Mouse (Mus musculus) Patski (cell line): Measurements from ENCODE around the gene Gpr158. TPM values are rescaled to one million over a fixed set of nuclear protein-coding genes. Genes with fewer than 3 reads are reported as not detected.

Experiments used
- ATAC-seq: fragments of 100-300 bp; one replicate; pipeline ENCODE4 v1.8.0; 2021
- CTCF ChIA-PET: fragments of 350-600 bp; sonication (Branson Sonifier 250); formaldehyde crosslinking; loops from one replicate; lab custom pipeline; 2022; ENCODE audit warnings: inconsistent platforms; lab: Charles Lee
- POLR2A ChIA-PET: fragments of 350-600 bp; sonication (Branson Sonifier 250); formaldehyde crosslinking; loops from one replicate; lab custom pipeline; 2022; ENCODE audit warnings: antibody characterized with exemption, inconsistent platforms; lab: Charles Lee
- DNase-seq: peaks from one replicate; pipeline ENCODE4 v3.0.0-alpha.2; 2011; ENCODE audit warnings: low read depth, low spot score
- H3K27me3 ChIP-seq: fragments of 371-371 bp; one replicate; pipeline ENCODE4 v1.5.1; 2021
- CTCF ChIP-seq: fragments of 100-300 bp; IDR thresholded peaks from one replicate; pipeline ENCODE4 v1.5.1; 2021
- in situ Hi-C: fragments of 300-500 bp; cut with MboI; formaldehyde crosslinking; loops from 3 replicates; pipeline ENCODE4 v1.11.1; 2018; ENCODE audit warnings: low pct_unique_long_range_greater_than_20kb, mixed read lengths
- polyA plus RNA-seq: library from polyadenylated mRNA; unstranded; gene quantifications from one replicate; pipeline ENCODE4 v1.2.3, GENCODE M21; 2021

The Gpr158 gene
- 0.01 TPM for polyA plus RNA-seq

- in situ Hi-C loops = no loop called here
- ChIA-PET CTCF (interaction anchor here (0.9 kb wide), 1 partner anchor 341 kb away, joined by 3 read pairs; no protein-coding TSS in a partner anchor), POLR2A (no interaction called here)
- peaks cover 12% of the 10 kb centered on the region for H3K27me3 ChIP-seq
- no peak for TF ChIP-seq CTCF
- DNase-seq (peak; percentile 51), ATAC-seq (peak; percentile 81)
Measured at GRCm38 (mm10) chr2:21367345-21368111, at the start of gene Gpr158. Gene Gpr158 (plus strand): TSS chr2:21367542.

- no peak for TF ChIP-seq CTCF
- DNase-seq = no peak
- CTCF ChIA-PET = no interaction called here
- peaks cover 10% of the 10 kb centered on the region for H3K27me3 ChIP-seq
- POLR2A ChIA-PET = no interaction called here
- ATAC-seq = no peak
- in situ Hi-C loops = no loop called here
Measured at GRCm38 (mm10) chr2:21343821-21344220, 23.5 kb upstream of the Gpr158 start.

- ChIA-PET CTCF (no interaction called here), POLR2A (no interaction called here)
- H3K27me3 ChIP-seq = peaks cover 18% of the 10 kb centered on the region
- no peak for ATAC-seq
- TF ChIP-seq CTCF = no peak
- in situ Hi-C loops = no loop called here
- no peak for DNase-seq
Measured at GRCm38 (mm10) chr2:21368351-21369170, 1.2 kb downstream of the Gpr158 start.

- ChIA-PET POLR2A (no interaction called here), CTCF (no interaction called here)
- ATAC-seq (no peak), DNase-seq (no peak)
- H3K27me3 ChIP-seq = peaks cover 18% of the 10 kb centered on the region
- TF ChIP-seq CTCF = no peak
- in situ Hi-C loops = no loop called here
Measured at GRCm38 (mm10) chr2:21369171-21369485, 1.8 kb downstream of the Gpr158 start.

GRCm38 (mm10) chr2:21369556-21369955, 2.2 kb downstream of the Gpr158 start:
- no peak for TF ChIP-seq CTCF
- POLR2A ChIA-PET = no interaction called here
- in situ Hi-C loops = no loop called here
- ATAC-seq (peak; percentile 85), DNase-seq (peak; percentile 15)
- H3K27me3 ChIP-seq = peaks cover 21% of the 10 kb centered on the region
- CTCF ChIA-PET = no interaction called here

GRCm38 (mm10) chr2:21379516-21379915, 12.2 kb downstream of the Gpr158 start:
- no peak for ATAC-seq
- H3K27me3 ChIP-seq = peaks cover 17% of the 10 kb centered on the region
- ChIA-PET CTCF (no interaction called here), POLR2A (no interaction called here)
- in situ Hi-C loops = no loop called here
- no peak for TF ChIP-seq CTCF
- DNase-seq = no peak

- no peak for DNase-seq
- in situ Hi-C loops = no loop called here
- no peak for TF ChIP-seq CTCF
- ChIA-PET CTCF (no interaction called here), POLR2A (no interaction called here)
- no peak for ATAC-seq
- no peaks in the 10 kb centered on the region for H3K27me3 ChIP-seq
Measured at GRCm38 (mm10) chr2:21392727-21393126, 25.4 kb downstream of the Gpr158 start.

- CTCF ChIA-PET = interaction anchor here (1.5 kb wide), 1 partner anchor 20 kb away, joined by 3 read pairs; no protein-coding TSS in a partner anchor
- in situ Hi-C loops = no loop called here
- DNase-seq (no peak), ATAC-seq (no peak)
- no peaks in the 10 kb centered on the region for H3K27me3 ChIP-seq
- TF ChIP-seq CTCF = no peak
- POLR2A ChIA-PET = no interaction called here
Measured at GRCm38 (mm10) chr2:21397347-21397746, 30.0 kb downstream of the Gpr158 start.

GRCm38 (mm10) chr2:21399657-21400056, 32.3 kb downstream of the Gpr158 start:
- CTCF ChIA-PET = no interaction called here
- POLR2A ChIA-PET = no interaction called here
- in situ Hi-C loops = no loop called here
- no peaks in the 10 kb centered on the region for H3K27me3 ChIP-seq
- TF ChIP-seq CTCF = no peak
- DNase-seq (no peak), ATAC-seq (no peak)

GRCm38 (mm10) chr2:21405617-21406016, 38.3 kb downstream of the Gpr158 start:
- ChIA-PET CTCF (interaction anchor here (1.3 kb wide), 1 partner anchor 16 kb away, joined by 5 read pairs; no protein-coding TSS in a partner anchor), POLR2A (no interaction called here)
- ATAC-seq = no peak
- TF ChIP-seq CTCF = no peak
- no peaks in the 10 kb centered on the region for H3K27me3 ChIP-seq
- DNase-seq = no peak
- in situ Hi-C loops = no loop called here

GRCm38 (mm10) chr2:21407443-21407985, 40.2 kb downstream of the Gpr158 start:
- no peak for TF ChIP-seq CTCF
- ATAC-seq = no peak
- ChIA-PET CTCF (no interaction called here), POLR2A (no interaction called here)
- in situ Hi-C loops = no loop called here
- no peaks in the 10 kb centered on the region for H3K27me3 ChIP-seq
- DNase-seq = no peak
